In the genomic region with DNA sequence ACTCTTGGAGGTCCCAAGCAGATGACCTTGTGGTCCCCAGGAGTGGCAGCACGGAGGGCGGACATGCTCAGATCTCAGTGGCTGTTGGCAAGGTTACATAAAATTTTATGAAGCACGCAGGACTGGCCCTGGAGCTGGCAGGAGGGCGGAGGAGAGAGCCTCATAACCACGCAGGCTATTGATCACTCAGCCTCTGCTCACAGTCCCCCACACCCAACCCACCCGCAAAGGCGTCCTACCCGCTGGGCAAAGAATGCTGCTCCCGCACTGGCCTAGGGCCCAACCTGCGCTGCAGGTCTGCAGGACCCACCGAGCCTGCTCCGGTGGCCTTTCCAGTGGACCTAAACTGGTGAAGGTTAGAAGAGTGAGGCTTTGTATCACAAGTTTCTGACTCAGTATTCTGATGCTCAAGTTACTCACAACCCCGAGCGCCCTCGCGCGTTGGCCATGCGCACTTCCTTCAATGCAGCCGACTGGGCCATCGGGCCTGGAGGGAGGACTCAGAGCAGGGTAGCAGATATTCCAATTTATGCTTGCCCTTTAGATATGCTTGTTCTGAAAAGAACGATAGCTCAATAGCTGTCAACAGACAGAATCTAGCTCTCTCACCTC, we compare ENCODE assay signal across 8 mouse cellular contexts. TPM values are rescaled to one million over a fixed set of nuclear protein-coding genes. Genes with fewer than 3 reads are reported as not detected.
DNase-seq lines count a peak whose midpoint lies in the region; ATAC-seq lines count a peak whose summit lies in the region.

No protein-coding gene starts in this region.

- peak overlapping the region; percentile 41 for H3K4me2 ChIP-seq in limb, embryonic 12.5 days

- no peaks in the 10 kb centered on the region for H3K9me3 ChIP-seq in limb, embryonic 12.5 days

- no peak overlapping the region for H3K27ac ChIP-seq in limb, embryonic 12.5 days

- H3K36me3 ChIP-seq in limb, embryonic 12.5 days: no peaks in the 10 kb centered on the region

- peaks cover 7% of the 10 kb centered on the region for H3K4me1 ChIP-seq in limb, embryonic 12.5 days (replicated peaks)

- peak; percentile 92 for DNase-seq in heart, adult 11 months
- DNase-seq in heart, postnatal 25 days (ENCODE audit: low spot score): no peak
- DNase-seq in cerebellum, adult 9-11 months: peak; percentile 11
- peak; percentile 54 to 55 for DNase-seq in gastrocnemius, postnatal 36 days
- peak; percentile 48 for DNase-seq in kidney, adult 18-20 months
- DNase-seq in naive thymus-derived CD4-positive, alpha-beta T cell, adult 2 months (ENCODE audit: low read depth): peak; percentile 49
- DNase-seq in testis, postnatal 14 days (ENCODE audit: low spot score): peak; percentile 48

- no peak overlapping the region for H3K4me3 ChIP-seq in limb, embryonic 12.5 days (replicated peaks)

- ATAC-seq in limb, embryonic 12.5 days (ENCODE audit: insufficient number of reproducible peaks, insufficient read depth, low FRiP score, low TSS enrichment, low read depth): peak; percentile 67

- 0 out of 2 replicates have a peak overlapping the region, but pooled peaks have one; percentile 31 for H3K9ac ChIP-seq in limb, embryonic 12.5 days (replicated peaks)

- H3K27me3 ChIP-seq in limb, embryonic 12.5 days: no peaks in the 10 kb centered on the region

- WGBS in limb, embryonic 12.5 days: 42% methylated on average over 21 of the region's 21 CpGs

- intact Hi-C loops in heart, postnatal 25 days (cut with DNase I): loop anchor here (2.0 kb wide), 1 partner anchor 141 kb away; no protein-coding TSS in a partner anchor
- intact Hi-C loops in gastrocnemius, postnatal 36 days (cut with DNase I): no loop called here

RNA-seq across cellular contexts. Expression of gene Sema4f, which starts 58.0 kb away (rescaled TPM):
- under 1 TPM; 0.34 to 0.47 TPM for total RNA-seq in heart, postnatal 25 days (2021)
- under 1 TPM; 0.10 to 0.15 TPM for total RNA-seq in gastrocnemius, postnatal 36 days (2021)
- polyA plus RNA-seq in limb, embryonic 12.5 days (2016; fragmentation: Nextera tagmentation; extraction: Ambion mirVana): 3.8 and 4.2 TPM in 2 replicates
